Mouse (Mus musculus) B cell, adult 2 months (primary cell): ENCODE results near the gene Mst1r.

Source experiments
- DNase-seq, 2 experiments: peaks; one replicate each; pipeline ENCODE4 v3.0.0; 2022

Gene Mst1r

GRCm38 (mm10) chr9:107914764-107915420, 8.2 kb downstream of the Mst1r start:
- DNase-seq: no peak

GRCm38 (mm10) chr9:107917895-107918608, 11.4 kb downstream of the Mst1r start:
- no peak for DNase-seq

- no peak for DNase-seq
These were observed 12.2 kb downstream of the Mst1r start for GRCm38 (mm10) chr9:107918884-107919283.

GRCm38 (mm10) chr9:107919441-107919840, 12.8 kb downstream of the Mst1r start:
- DNase-seq: no peak

GRCm38 (mm10) chr9:107923021-107923420, 16.3 kb downstream of the Mst1r start:
- peak; percentile 46 to 48 for DNase-seq

GRCm38 (mm10) chr9:107923956-107924355, 17.3 kb downstream of the Mst1r start:
- DNase-seq: no peak

GRCm38 (mm10) chr9:107925251-107925650, 18.6 kb downstream of the Mst1r start:
- no peak for DNase-seq

- no peak for DNase-seq
These were observed 20.3 kb downstream of the Mst1r start for GRCm38 (mm10) chr9:107926920-107927420.

- no peak for DNase-seq
These were observed 21.1 kb downstream of the Mst1r start for GRCm38 (mm10) chr9:107927749-107928148.

- no peak for DNase-seq
These were observed 21.5 kb downstream of the Mst1r start, which contains the start of gene Actl11 for GRCm38 (mm10) chr9:107928169-107928568. TSS of gene Actl11 (plus strand) at chr9:107928469.

GRCm38 (mm10) chr9:107932221-107932620, 25.5 kb downstream of the Mst1r start:
- no peak for DNase-seq

- DNase-seq: peak; percentile 7 to 16
These were observed 27.5 kb downstream of the Mst1r start for GRCm38 (mm10) chr9:107934146-107934545.

- peak in 1 of 2 experiments; percentile 4 for DNase-seq
These were observed 28.7 kb downstream of the Mst1r start, which contains the start of gene Camkv for GRCm38 (mm10) chr9:107935374-107935773. TSS of gene Camkv (plus strand) at chr9:107935674.

GRCm38 (mm10) chr9:107935790-107936214, 29.1 kb downstream of the Mst1r start:
- DNase-seq: peak; percentile 57 to 59

- peak in 1 of 2 experiments; percentile 10 for DNase-seq
These were observed 29.6 kb downstream of the Mst1r start for GRCm38 (mm10) chr9:107936215-107936822.

- no peak for DNase-seq
These were observed 30.2 kb downstream of the Mst1r start for GRCm38 (mm10) chr9:107936831-107937230.

GRCm38 (mm10) chr9:107947241-107948194, 40.8 kb downstream of the Mst1r start:
- no peak for DNase-seq

- peak in 1 of 2 experiments; percentile 12 for DNase-seq
These were observed 42.7 kb downstream of the Mst1r start for GRCm38 (mm10) chr9:107949184-107949921.

GRCm38 (mm10) chr9:107949922-107950235, 43.2 kb downstream of the Mst1r start, which contains the start of gene Traip:
TSS of gene Traip (plus strand) at chr9:107950136.
- DNase-seq: no peak

- peak; percentile 85 to 86 for DNase-seq
These were observed 44.0 kb downstream of the Mst1r start for GRCm38 (mm10) chr9:107950460-107951355.
